Mouse (Mus musculus) brown adipose tissue, adult 24 weeks (tissue): Measurements from ENCODE around the gene Axin1. TPM values are rescaled to one million over a fixed set of nuclear protein-coding genes. Genes with fewer than 3 reads are reported as not detected.
"Not testable (repeated sequence)": the region's sequence is repeated elsewhere in the genome, so short reads cannot be mapped to it uniquely, and the experiment has no call there.

Experiments used
- H3K27ac ChIP-seq: fragments of 200-500 bp; replicated peaks from 2 replicates; pipeline ENCODE4 v1.5.1; 2012; ENCODE audit warnings: low read depth, mild to moderate bottlenecking, low read length
- H3K4me1 ChIP-seq: fragments of 200-500 bp; 2 replicates; pipeline ENCODE4 v1.6.1; 2012; ENCODE audit warnings: low read length, mixed read lengths; ENCODE audit not compliant: control insufficient read depth, insufficient read depth, insufficient read length
- H3K4me3 ChIP-seq: fragments of 200-500 bp; 2 replicates; pipeline ENCODE4 v1.5.1; 2012; ENCODE audit warnings: low read depth, mild to moderate bottlenecking, low read length, moderate library complexity; ENCODE audit not compliant: insufficient read depth
- polyA plus RNA-seq: library from polyadenylated mRNA; stranded (reverse); fragments of >200 nt; gene quantifications from 2 replicates; pipeline ENCODE4 v1.2.4, GENCODE M21; 2012; ENCODE audit not compliant: missing spikeins, insufficient read depth, insufficient read length

The Axin1 gene
- polyA plus RNA-seq, 1 experiment = 10.5 TPM

DNA sequence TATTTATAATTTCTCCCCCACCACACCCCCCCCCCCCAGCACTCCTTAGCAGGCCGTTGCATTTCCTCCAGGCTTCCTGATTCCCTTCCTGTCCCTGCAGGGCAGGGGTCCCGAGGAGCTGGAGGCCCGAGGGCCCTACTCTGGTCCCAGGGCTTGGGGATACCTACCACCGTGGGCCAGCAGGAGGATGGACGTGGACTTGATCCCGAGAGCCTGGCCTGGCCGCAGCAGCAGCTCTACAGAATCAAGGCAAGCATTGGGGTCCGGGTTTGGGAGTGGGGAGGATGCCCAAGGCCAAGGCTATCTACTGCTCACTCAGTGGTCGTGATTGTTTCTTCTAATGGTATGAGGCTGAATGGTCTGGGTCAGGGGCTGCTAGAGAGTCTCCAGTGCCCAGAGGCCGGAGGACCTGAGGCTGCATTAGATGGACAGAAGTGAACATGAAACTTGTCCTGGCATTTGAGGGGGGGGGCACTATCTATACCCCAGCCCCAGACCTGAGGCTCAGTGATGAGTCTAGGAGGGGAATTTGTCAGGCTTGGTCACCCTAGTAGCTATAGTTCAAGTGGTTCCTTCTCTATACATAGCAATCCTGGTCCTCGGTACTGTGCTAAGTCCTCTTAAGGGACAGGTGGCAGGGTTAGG lies 1.3 kb upstream of the Axin1 start:
- no peak overlapping the region for H3K4me3 ChIP-seq
- no peaks in the 10 kb centered on the region for H3K4me1 ChIP-seq
- H3K27ac ChIP-seq = no peak overlapping the region

GRCm38 (mm10) chr17:26137751-26138130 lies 747 bp upstream of the Axin1 start:
- H3K27ac ChIP-seq = no peak overlapping the region
- no peaks in the 10 kb centered on the region for H3K4me1 ChIP-seq
- H3K4me3 ChIP-seq = peak overlapping the region; percentile 100

DNA sequence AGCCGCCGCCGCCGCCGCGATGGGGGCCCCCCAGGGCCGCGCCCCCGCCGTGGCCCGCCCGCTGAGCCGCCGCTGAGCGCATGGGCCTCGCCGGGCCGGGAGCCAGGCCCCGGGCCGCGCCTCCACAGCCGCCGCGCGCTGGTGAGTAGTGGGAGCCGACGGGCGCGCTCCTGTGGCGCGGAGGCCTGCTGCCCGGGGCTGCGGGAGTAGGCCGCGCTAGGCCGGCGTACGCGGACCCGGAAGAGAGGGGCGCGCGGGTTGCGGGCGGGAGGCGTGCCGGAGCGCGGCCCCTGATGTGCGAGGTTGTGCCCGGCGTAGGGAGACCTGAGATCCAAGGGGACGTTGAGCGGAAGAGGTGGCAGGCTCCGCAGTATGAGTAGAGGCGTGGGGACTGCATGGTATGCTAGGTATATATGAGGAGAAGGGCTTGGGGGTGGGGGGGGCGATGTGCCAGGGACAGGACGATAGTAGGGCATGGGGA lies 453 bp downstream of the Axin1 start:
- H3K4me3 ChIP-seq = peak overlapping the region; percentile 100
- no peaks in the 10 kb centered on the region for H3K4me1 ChIP-seq
- peak overlapping the region; percentile 40; the same call in 1 of the 2 replicates for H3K27ac ChIP-seq

DNA sequence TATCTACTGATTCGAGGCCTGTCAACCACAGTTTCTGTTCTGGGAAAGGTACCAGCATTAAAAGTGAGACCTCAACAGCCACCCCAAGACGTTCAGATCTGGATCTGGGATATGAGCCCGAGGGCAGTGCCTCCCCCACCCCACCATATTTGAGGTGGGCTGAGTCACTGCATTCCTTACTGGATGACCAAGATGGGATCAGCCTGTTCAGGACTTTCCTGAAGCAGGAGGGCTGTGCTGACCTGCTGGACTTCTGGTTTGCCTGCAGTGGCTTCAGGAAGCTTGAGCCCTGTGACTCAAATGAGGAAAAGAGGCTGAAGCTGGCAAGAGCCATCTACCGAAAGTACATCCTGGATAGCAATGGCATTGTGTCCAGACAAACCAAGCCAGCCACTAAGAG lies 4.3 kb downstream of the Axin1 start:
- H3K4me3 ChIP-seq = no peak overlapping the region
- no peaks in the 10 kb centered on the region for H3K4me1 ChIP-seq
- H3K27ac ChIP-seq = no peak overlapping the region

GRCm38 (mm10) chr17:26143386-26143785 lies 4.9 kb downstream of the Axin1 start:
- Histone ChIP-seq H3K4me1 (no peaks in the 10 kb centered on the region), H3K4me3 (no peak overlapping the region), H3K27ac (no peak overlapping the region)

DNA sequence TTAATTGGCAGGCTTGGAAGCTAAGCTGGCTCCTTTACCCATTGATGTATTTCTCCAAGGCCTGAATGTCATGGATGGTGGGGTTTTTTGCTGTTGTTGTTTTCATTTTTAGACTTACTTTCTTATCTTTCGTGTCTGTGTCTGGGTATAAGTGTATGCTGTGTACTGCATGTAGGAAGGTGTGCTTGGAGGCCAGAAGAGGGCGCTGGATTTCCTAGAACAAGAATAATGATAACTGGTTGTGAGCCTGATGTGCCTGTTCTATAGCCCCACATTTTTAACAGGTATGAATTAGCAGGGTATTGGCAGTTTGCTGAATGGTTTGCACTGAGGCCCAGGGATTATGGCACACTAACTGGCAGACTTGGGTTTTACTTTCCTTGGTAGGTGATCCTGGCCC lies 10.6 kb downstream of the Axin1 start:
- Histone ChIP-seq H3K27ac (no peak overlapping the region), H3K4me3 (no peak overlapping the region), H3K4me1 (no peaks in the 10 kb centered on the region)

DNA sequence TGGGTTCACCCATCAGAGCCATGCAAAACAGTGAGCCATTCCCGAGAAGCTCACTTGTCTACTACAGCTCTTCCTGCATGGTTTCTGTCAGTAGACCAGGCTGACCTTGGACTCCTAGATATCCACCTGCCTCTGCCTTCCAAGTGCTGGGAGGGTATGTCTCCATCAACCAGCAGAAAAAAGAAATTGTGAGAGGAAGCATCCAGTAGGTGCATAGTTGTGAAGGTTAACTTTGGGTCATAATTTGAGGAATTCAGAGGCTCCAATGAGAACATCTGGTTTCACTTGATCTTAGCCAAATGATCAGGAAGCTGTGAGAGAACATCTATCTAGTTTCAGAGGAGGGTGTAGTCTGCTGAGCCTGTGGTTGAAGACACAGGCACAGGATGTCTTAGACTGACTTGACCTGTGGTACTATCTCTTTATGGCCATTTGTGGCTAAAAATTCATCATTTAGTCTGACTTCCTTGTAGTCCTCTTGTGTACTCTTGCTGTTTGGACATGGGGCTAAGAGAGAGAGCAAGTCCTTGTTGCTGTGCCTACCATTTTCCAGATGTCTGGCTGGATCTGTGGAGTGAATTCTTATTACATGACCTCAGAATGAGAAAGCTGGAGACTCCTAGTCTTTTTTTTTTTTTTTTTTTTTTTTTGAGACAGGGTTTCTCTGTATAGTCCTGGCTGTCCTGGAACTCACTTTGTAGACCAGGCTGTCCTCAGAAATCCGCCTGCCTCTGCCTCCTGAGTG lies 13.6 kb downstream of the Axin1 start:
- Histone ChIP-seq H3K4me1 (no peaks in the 10 kb centered on the region), H3K4me3 (no peak overlapping the region), H3K27ac (no peak overlapping the region)

DNA sequence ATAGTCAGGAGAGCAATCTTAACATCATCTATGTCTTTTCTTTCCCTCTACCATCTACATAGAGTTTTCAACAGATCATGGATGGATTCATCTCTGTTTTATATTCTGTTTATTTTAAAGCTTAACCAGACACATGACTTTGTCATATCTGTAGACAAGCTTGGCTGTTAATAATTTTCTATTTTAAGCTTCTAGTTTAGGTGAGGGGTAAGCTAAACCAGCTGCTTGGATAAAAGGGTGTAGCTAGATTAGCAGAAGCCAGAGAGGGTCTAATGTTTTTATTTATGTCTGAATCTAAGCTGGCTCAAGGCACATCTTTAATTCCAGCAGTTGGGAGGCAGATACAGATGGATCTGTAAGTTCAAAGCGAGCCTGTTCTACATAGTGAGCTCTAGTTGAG lies 24.2 kb downstream of the Axin1 start:
- H3K4me1 ChIP-seq = no peaks in the 10 kb centered on the region
- no peak overlapping the region for H3K4me3 ChIP-seq
- H3K27ac ChIP-seq = no peak overlapping the region

DNA sequence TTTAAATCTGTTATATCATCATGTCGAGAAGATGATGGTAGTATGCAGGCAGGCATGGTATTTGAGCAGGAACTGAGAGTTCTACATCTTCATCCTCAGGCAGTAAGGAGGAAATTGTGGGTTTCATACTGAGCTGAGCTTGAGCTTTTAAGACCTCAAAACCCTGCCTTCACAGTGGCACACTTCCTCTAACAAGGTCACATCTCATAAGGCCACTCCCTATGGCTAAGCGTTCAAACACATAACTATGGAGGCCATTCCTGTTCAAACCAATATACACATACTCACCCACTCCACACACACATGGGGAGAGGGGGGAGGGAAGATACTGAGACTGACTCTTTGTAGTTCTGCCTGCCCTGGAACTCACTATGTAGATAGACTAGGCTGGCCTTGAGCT lies 29.6 kb downstream of the Axin1 start:
- no peaks in the 10 kb centered on the region for H3K4me1 ChIP-seq
- H3K4me3 ChIP-seq = no peak overlapping the region
- peak overlapping the region; percentile 72 for H3K27ac ChIP-seq

DNA sequence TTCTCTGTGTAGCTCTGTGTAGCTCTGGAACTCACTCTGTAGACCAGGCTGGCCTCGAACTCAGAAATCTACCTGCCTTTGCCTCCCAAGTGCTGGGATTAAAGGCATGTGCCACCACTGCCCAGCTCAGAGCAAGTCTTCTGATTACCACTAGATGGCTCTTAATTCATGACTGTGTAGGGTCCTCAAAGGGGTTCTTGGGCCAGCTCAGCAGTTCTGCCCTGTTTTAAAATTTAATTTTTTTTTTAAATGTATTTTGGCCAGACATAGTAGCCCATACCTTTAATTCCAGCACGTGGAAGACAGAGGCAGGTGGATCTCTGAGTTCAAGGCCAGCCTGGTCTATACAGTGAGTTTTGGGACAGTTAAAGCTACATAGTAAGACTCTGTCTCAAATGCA lies 36.8 kb downstream of the Axin1 start:
- not testable (repeated sequence) for H3K4me1 ChIP-seq, H3K4me3 ChIP-seq, H3K27ac ChIP-seq

DNA sequence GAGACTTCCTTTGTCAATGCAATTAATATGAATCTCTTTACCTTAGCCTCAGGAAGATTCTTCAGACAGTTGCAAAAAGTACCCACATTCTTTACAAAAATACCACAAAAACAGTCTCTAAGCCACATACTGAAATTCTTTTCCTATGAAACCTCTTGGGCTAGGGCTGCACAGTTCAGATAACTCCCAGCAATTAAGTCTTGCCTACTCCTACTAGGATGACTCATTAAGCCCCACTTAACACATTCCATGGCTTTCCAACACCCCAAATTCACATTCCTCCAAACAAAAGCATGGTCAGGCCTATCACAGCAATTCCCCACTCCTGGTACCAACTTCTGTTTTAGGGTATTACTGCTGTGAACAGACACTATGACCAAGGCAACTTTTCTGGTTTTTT lies 40.1 kb downstream of the Axin1 start:
- Histone ChIP-seq H3K4me1 (no peaks in the 10 kb centered on the region), H3K27ac (no peak overlapping the region), H3K4me3 (no peak overlapping the region)

DNA sequence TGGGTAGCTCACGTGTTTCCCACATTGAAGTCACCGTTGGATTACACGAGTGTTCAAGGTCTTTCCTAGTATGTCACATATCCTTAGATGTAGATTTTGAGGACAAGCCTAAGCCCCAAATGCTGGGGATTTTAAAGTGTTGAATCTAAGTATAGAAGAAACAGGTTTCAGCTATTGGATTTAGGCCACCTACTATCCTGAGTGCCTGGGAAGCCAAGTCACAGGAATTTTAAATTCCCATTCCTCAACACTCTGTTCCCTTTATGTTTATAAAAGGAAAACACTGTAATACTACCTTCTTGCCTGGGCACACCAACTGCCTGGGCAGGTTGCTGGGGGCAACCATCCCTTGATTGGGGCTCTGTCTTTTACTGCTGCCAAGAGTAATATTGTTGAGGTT lies 42.7 kb downstream of the Axin1 start:
- H3K4me3 ChIP-seq = no peak overlapping the region
- no peak overlapping the region for H3K27ac ChIP-seq
- H3K4me1 ChIP-seq = no peaks in the 10 kb centered on the region

DNA sequence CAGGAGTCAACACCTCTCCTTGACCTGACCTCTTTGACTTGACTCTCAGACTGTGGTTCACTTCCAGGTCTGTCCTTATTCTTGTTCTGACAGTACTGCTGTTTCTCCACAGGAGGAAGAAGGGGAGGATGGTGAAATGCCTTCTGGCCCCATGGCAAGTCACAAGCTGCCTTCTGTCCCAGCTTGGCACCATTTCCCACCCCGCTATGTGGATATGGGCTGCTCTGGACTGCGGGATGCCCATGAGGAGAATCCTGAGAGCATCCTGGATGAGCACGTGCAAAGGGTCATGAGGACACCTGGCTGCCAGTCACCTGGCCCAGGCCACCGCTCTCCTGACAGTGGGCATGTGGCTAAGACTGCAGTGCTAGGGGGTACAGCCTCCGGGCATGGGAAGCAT lies 49.1 kb downstream of the Axin1 start:
- H3K4me3 ChIP-seq = no peak overlapping the region
- H3K27ac ChIP-seq = no peak overlapping the region
- no peaks in the 10 kb centered on the region for H3K4me1 ChIP-seq

- Histone ChIP-seq H3K27ac (no peak overlapping the region), H3K4me1 (no peaks in the 10 kb centered on the region), H3K4me3 (no peak overlapping the region)
Observed at GRCm38 (mm10) chr17:26188091-26188805, 49.8 kb downstream of the Axin1 start.

DNA sequence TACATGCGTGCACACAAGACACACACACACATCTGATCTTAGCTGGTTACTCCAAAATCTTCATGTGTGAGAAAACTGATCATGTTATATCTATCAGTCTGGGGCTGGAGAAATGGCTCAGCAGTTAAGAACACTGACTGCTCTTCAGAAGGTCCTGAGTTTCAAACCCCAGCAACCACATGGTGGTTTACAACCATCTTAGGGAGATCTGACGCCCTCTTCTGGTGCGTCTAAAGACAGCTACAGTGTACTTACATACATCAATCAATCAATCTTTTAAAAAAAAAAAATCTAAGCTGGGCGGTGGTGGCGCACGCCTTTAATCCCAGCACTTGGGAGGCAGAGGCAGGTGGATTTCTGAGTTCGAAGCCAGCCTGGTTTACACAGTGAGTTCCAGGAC lies 53.0 kb downstream of the Axin1 start:
- not testable (repeated sequence) for H3K27ac ChIP-seq, H3K4me1 ChIP-seq, H3K4me3 ChIP-seq
